Mouse (Mus musculus): ENCODE results near the gene Nudc. TPM values are rescaled to one million over a fixed set of nuclear protein-coding genes. Genes with fewer than 3 reads are reported as not detected.

Nudc gene
- polyA plus RNA-seq, 1 experiment = 84.2 TPM

GRCm38 (mm10) chr4:133508990-133509389 is 36.8 kb downstream of the Nudc start:
- Histone ChIP-seq H3K4me1 (ENCODE audit: control insufficient read depth, insufficient read depth, low read length) (no peaks in the 10 kb centered on the region), H3K27ac (ENCODE audit: insufficient read depth, low read length) (no peak overlapping the region), H3K4me3 (ENCODE audit: insufficient read depth, low read length) (no peak overlapping the region)
- no peak for TF ChIP-seq CTCF (IDR thresholded peaks at IDR 0.05; ENCODE audit: borderline replicate concordance, insufficient read depth, low read length)

- TF ChIP-seq POLR2A (IDR thresholded peaks at IDR 0.05; ENCODE audit: low read depth, low read length) (no peak), CTCF (IDR thresholded peaks at IDR 0.05; ENCODE audit: borderline replicate concordance, insufficient read depth, low read length) (no peak)
- no peak overlapping the region for H3K27ac ChIP-seq (ENCODE audit: insufficient read depth, low read length)
- no peak overlapping the region for H3K4me3 ChIP-seq (ENCODE audit: insufficient read depth, low read length)
- no peaks in the 10 kb centered on the region for H3K4me1 ChIP-seq (ENCODE audit: control insufficient read depth, insufficient read depth, low read length)
Measured at GRCm38 (mm10) chr4:133506573-133506972, 39.2 kb downstream of the Nudc start.

- H3K4me3 ChIP-seq (ENCODE audit: insufficient read depth, low read length) = no peak overlapping the region
- TF ChIP-seq POLR2A (IDR thresholded peaks at IDR 0.05; ENCODE audit: low read depth, low read length) (no peak), CTCF (IDR thresholded peaks at IDR 0.05; ENCODE audit: borderline replicate concordance, insufficient read depth, low read length) (no peak)
- H3K4me1 ChIP-seq (ENCODE audit: control insufficient read depth, insufficient read depth, low read length) = no peaks in the 10 kb centered on the region
- H3K27ac ChIP-seq (ENCODE audit: insufficient read depth, low read length) = no peak overlapping the region
Measured at GRCm38 (mm10) chr4:133504755-133505485, 40.9 kb downstream of the Nudc start.

GRCm38 (mm10) chr4:133504300-133504699 is 41.5 kb downstream of the Nudc start:
- TF ChIP-seq CTCF (IDR thresholded peaks at IDR 0.05; ENCODE audit: borderline replicate concordance, insufficient read depth, low read length) (no peak), POLR2A (IDR thresholded peaks at IDR 0.05; ENCODE audit: low read depth, low read length) (no peak)
- Histone ChIP-seq H3K27ac (ENCODE audit: insufficient read depth, low read length) (no peak overlapping the region), H3K4me3 (ENCODE audit: insufficient read depth, low read length) (no peak overlapping the region), H3K4me1 (ENCODE audit: control insufficient read depth, insufficient read depth, low read length) (no peaks in the 10 kb centered on the region)

GRCm38 (mm10) chr4:133501514-133501913 is 44.3 kb downstream of the Nudc start:
- Histone ChIP-seq H3K4me3 (ENCODE audit: insufficient read depth, low read length) (no peak overlapping the region), H3K27ac (ENCODE audit: insufficient read depth, low read length) (no peak overlapping the region), H3K4me1 (ENCODE audit: control insufficient read depth, insufficient read depth, low read length) (peaks cover 5% of the 10 kb centered on the region; the same call in 1 of the 2 replicates)
- TF ChIP-seq CTCF (IDR thresholded peaks at IDR 0.05; ENCODE audit: borderline replicate concordance, insufficient read depth, low read length) = no peak
- TF ChIP-seq POLR2A (IDR thresholded peaks at IDR 0.05; ENCODE audit: low read depth, low read length) = no peak

- Histone ChIP-seq H3K27ac (ENCODE audit: insufficient read depth, low read length) (no peak within 1 kb of the TSS), H3K4me1 (ENCODE audit: control insufficient read depth, insufficient read depth, low read length) (peaks cover 5% of the 10 kb centered on the region), H3K4me3 (ENCODE audit: insufficient read depth, low read length) (peak within 1 kb of the TSS; percentile 75)
- TF ChIP-seq CTCF (IDR thresholded peaks at IDR 0.05; ENCODE audit: borderline replicate concordance, insufficient read depth, low read length) (no peak), POLR2A (IDR thresholded peaks at IDR 0.05; ENCODE audit: low read depth, low read length) (peak; percentile 85)
Measured at GRCm38 (mm10) chr4:133498160-133498724, 47.6 kb downstream of the Nudc start, which contains the start of gene Trnp1. TSS of gene Trnp1 (minus strand) at chr4:133498550.

GRCm38 (mm10) chr4:133497461-133498159 is 48.2 kb downstream of the Nudc start:
- H3K27ac ChIP-seq (ENCODE audit: insufficient read depth, low read length) = no peak overlapping the region

GRCm38 (mm10) chr4:133496738-133497445 is 48.9 kb downstream of the Nudc start:
- peaks cover 7% of the 10 kb centered on the region for H3K4me1 ChIP-seq (ENCODE audit: control insufficient read depth, insufficient read depth, low read length)
- no peak for TF ChIP-seq CTCF (IDR thresholded peaks at IDR 0.05; ENCODE audit: borderline replicate concordance, insufficient read depth, low read length)
- no peak for TF ChIP-seq POLR2A (IDR thresholded peaks at IDR 0.05; ENCODE audit: low read depth, low read length)
- H3K4me3 ChIP-seq (ENCODE audit: insufficient read depth, low read length) = peak overlapping the region; percentile 75
- no peak overlapping the region for H3K27ac ChIP-seq (ENCODE audit: insufficient read depth, low read length)

More at GRCm38 (mm10) chr4:133497461-133498159, 48.2 kb downstream of the Nudc start:
- no peak for TF ChIP-seq CTCF (IDR thresholded peaks at IDR 0.05; ENCODE audit: borderline replicate concordance, insufficient read depth, low read length)
- no peak for TF ChIP-seq POLR2A (IDR thresholded peaks at IDR 0.05; ENCODE audit: low read depth, low read length)
- peaks cover 5% of the 10 kb centered on the region for H3K4me1 ChIP-seq (ENCODE audit: control insufficient read depth, insufficient read depth, low read length)
- H3K4me3 ChIP-seq (ENCODE audit: insufficient read depth, low read length) = peak overlapping the region; percentile 75

- TF ChIP-seq CTCF (IDR thresholded peaks at IDR 0.05; ENCODE audit: borderline replicate concordance, insufficient read depth, low read length) = no peak
- no peak for TF ChIP-seq POLR2A (IDR thresholded peaks at IDR 0.05; ENCODE audit: low read depth, low read length)
- no peak overlapping the region for H3K27ac ChIP-seq (ENCODE audit: insufficient read depth, low read length)
- H3K4me1 ChIP-seq (ENCODE audit: control insufficient read depth, insufficient read depth, low read length) = peaks cover 11% of the 10 kb centered on the region
- H3K4me3 ChIP-seq (ENCODE audit: insufficient read depth, low read length) = no peak overlapping the region
Measured at GRCm38 (mm10) chr4:133495711-133496110, 50.1 kb downstream of the Nudc start.
